Mouse (Mus musculus) liver, embryonic 16.5 days (tissue): Measurements from ENCODE around the gene Lrrc4. TPM values are rescaled to one million over a fixed set of nuclear protein-coding genes. Genes with fewer than 3 reads are reported as not detected.

ENCODE experiments used
- ATAC-seq: fragments of 200-750 bp; cut with Nextera tagmentation; 2 replicates; pipeline ENCODE4 v1.8.0; 2017; ENCODE audit warnings: low read depth, mild to moderate bottlenecking, moderate number of reproducible peaks, moderate library complexity
- H3K27ac ChIP-seq: fragments of 300-500 bp; sonication (generic); 2 replicates; pipeline ENCODE4 v1.5.1; 2014; ENCODE audit warnings: mild to moderate bottlenecking, low read length
- H3K27me3 ChIP-seq: fragments of 300-500 bp; sonication (generic); 2 replicates; pipeline ENCODE4 v1.6.1; 2014; ENCODE audit warnings: low read depth, low read length, mixed read lengths; ENCODE audit not compliant: control insufficient read depth, insufficient read depth
- H3K36me3 ChIP-seq: fragments of 300-500 bp; sonication (generic); 2 replicates; pipeline ENCODE4 v1.6.1; 2014; ENCODE audit warnings: mild to moderate bottlenecking; ENCODE audit not compliant: control insufficient read depth, insufficient read depth
- H3K4me1 ChIP-seq: fragments of 300-500 bp; sonication (generic); 2 replicates; pipeline ENCODE4 v1.6.1; 2014; ENCODE audit warnings: low read depth, low read length, mixed read lengths; ENCODE audit not compliant: control insufficient read depth
- H3K4me2 ChIP-seq: fragments of 300-500 bp; sonication (generic); 2 replicates; pipeline ENCODE4 v1.6.1; 2014; ENCODE audit warnings: low read depth, low read length, mixed read lengths
- H3K4me3 ChIP-seq: fragments of 300-500 bp; sonication (generic); 2 replicates; pipeline ENCODE4 v1.5.1; 2014; ENCODE audit warnings: low read depth, mild to moderate bottlenecking, low read length
- H3K9ac ChIP-seq: fragments of 300-500 bp; sonication (generic); 2 replicates; pipeline ENCODE4 v1.6.1; 2014; ENCODE audit warnings: low read depth, low read length
- H3K9me3 ChIP-seq: fragments of 300-500 bp; sonication (generic); replicated peaks from 2 replicates; pipeline ENCODE4 v1.6.1; 2016; ENCODE audit warnings: low read length; ENCODE audit not compliant: control insufficient read depth
- WGBS: fragments of 180-500 bp; shearing (Covaris S2); extraction: QIAGEN DNeasy Blood & Tissue Kit; methylation state at CpG from one replicate; pipeline ENCODE4 v1.1.7; 2014; ENCODE audit not compliant: insufficient replicate concordance; 5-methylcytosine and 5-hydroxymethylcytosine counted together
- polyA plus RNA-seq: library from polyadenylated mRNA; unstranded; fragments of >200 nt; fragmentation: Nextera tagmentation; extraction: Ambion mirVana; gene quantifications from 2 replicates; pipeline ENCODE4 v1.2.1, GENCODE M21; 2015

Gene Lrrc4
- polyA plus RNA-seq, 1 experiment from 2014 or later: 0.11 TPM

- no peaks in the 10 kb centered on the region for H3K4me1 ChIP-seq
- H3K9me3 ChIP-seq: no peaks in the 10 kb centered on the region
- no peak overlapping the region for H3K9ac ChIP-seq
- H3K27me3 ChIP-seq: no peaks in the 10 kb centered on the region
- 71% methylated on average over 4 of the region's 4 CpGs for WGBS
- ATAC-seq: no peak
- no peak overlapping the region for H3K4me3 ChIP-seq
- no peak overlapping the region for H3K27ac ChIP-seq
- H3K4me2 ChIP-seq: no peak overlapping the region
- no peaks in the 10 kb centered on the region for H3K36me3 ChIP-seq
Measured at GRCm38 (mm10) chr6:28783082-28783647, 48.4 kb downstream of the Lrrc4 start.

DNA sequence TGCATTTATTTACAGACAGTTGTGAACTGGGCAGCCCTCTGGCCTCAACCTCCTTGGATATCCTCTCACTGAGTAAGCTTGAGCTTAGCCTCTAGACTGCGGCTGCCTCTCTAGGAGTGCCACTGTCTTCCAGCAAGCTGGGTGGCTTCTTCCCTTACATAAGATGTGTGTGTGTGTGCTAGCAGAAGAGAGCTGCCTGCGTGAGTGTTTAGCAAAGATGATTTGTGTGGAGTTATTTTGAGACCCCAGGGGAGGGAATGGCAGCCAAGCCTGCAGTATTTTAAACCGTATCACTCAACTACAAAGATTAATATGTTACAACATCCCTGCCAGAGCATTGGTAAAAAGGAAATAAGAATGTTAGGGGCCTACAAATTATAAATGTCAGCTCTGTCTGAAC is 49.9 kb downstream of the Lrrc4 start:
- Histone ChIP-seq H3K4me3 (no peak overlapping the region), H3K27ac (no peak overlapping the region), H3K36me3 (no peaks in the 10 kb centered on the region), H3K27me3 (no peaks in the 10 kb centered on the region), H3K4me1 (no peaks in the 10 kb centered on the region), H3K9me3 (no peaks in the 10 kb centered on the region), H3K4me2 (no peak overlapping the region), H3K9ac (no peak overlapping the region)
- ATAC-seq: no peak
- 70% methylated on average over 3 of the region's 3 CpGs for WGBS

DNA sequence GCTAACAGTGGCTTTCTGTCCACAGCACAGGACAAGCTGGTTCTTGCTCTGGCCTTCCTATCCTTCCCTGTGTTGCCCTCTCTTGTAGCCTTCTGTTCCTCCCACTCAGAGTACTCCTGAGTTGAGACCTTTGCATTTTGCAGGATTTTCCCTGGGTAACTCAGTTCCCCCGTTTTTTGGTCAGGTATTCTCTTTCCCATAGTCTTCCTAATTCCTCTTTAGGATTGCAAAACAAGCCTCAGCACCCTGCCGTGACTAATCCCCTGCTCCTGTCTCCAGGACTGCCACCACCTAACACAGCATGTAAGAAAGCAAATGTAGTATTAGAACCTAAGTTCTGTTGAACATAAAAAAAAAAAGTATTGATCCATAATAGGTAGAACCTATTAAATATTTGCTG is 60.2 kb downstream of the Lrrc4 start:
- Histone ChIP-seq H3K4me3 (no peak overlapping the region), H3K4me2 (no peak overlapping the region), H3K36me3 (no peaks in the 10 kb centered on the region), H3K4me1 (no peaks in the 10 kb centered on the region), H3K27me3 (no peaks in the 10 kb centered on the region), H3K27ac (no peak overlapping the region), H3K9me3 (no peaks in the 10 kb centered on the region), H3K9ac (no peak overlapping the region)
- no peak for ATAC-seq
- 43% methylated on average over 2 of the region's 2 CpGs for WGBS

- no peak overlapping the region for H3K4me3 ChIP-seq
- no peaks in the 10 kb centered on the region for H3K4me1 ChIP-seq
- 78% methylated on average over 6 of the region's 6 CpGs for WGBS
- H3K36me3 ChIP-seq: no peaks in the 10 kb centered on the region
- ATAC-seq: peak; percentile 68
- no peaks in the 10 kb centered on the region for H3K27me3 ChIP-seq
- no peaks in the 10 kb centered on the region for H3K9me3 ChIP-seq
- no peak overlapping the region for H3K27ac ChIP-seq
- no peak overlapping the region for H3K9ac ChIP-seq
- H3K4me2 ChIP-seq: no peak overlapping the region
Measured at GRCm38 (mm10) chr6:28767891-28768481, 63.6 kb downstream of the Lrrc4 start.

DNA sequence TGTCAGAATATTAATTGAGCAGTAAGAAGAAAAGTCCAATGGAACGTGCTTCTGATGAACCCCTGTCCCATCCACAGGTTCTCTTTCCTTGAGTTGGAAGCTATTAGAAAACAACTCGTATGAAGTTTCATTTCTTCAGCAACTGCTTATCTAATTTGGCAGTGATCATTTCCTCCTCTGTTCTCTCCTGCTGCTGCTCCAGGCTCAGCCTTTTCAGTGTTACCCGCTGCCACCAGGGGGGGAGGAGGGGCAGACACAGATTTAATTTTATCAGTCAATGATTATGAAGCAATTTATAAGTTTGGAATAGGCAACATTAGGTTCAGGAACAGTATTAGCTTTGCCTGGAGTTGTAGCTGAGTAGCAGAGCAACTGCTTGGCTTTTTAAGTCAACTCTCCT is 64.9 kb downstream of the Lrrc4 start:
- Histone ChIP-seq H3K9ac (no peak overlapping the region), H3K4me1 (no peaks in the 10 kb centered on the region), H3K4me3 (no peak overlapping the region), H3K9me3 (no peaks in the 10 kb centered on the region), H3K4me2 (no peak overlapping the region), H3K27me3 (no peaks in the 10 kb centered on the region), H3K27ac (no peak overlapping the region), H3K36me3 (no peaks in the 10 kb centered on the region)
- WGBS: 44% methylated on average over 3 of the region's 3 CpGs
- ATAC-seq: no peak

DNA sequence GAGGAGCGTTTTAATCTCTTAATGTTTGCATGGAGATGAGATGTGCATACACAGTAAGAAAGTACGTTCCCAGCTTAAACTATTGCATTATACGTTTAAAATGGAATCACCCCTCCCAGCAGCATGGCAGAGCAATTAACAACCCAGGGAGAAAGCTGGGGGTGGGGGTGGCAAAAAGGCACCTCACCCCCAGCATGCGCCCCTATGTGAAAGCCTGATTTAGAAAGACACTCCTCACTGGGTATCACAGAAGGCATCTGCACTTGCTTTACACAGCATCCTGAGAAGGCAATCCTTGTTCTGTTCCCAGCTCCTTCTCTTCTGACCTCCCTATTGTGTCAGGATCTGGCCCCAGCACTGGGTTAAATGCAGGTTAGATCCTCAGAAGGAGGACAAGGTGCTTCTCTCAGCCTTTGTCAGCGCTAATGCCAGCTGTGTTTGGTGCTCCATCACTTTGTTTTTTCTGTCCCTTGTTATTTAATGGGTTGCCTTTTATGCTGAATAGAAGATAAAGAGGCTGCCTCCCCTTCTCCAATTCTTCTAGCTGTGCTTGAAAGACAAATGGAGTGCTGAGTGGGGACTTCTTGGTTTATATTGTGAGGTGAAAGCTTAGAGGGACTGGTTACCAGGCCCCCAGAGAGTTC is 69.3 kb downstream of the Lrrc4 start:
- ATAC-seq: no peak
- WGBS: 68% methylated on average over 5 of the region's 5 CpGs
- H3K9me3 ChIP-seq: no peaks in the 10 kb centered on the region
- no peak overlapping the region for H3K27ac ChIP-seq
- no peaks in the 10 kb centered on the region for H3K4me1 ChIP-seq
- H3K4me3 ChIP-seq: no peak overlapping the region
- H3K36me3 ChIP-seq: no peaks in the 10 kb centered on the region
- H3K9ac ChIP-seq: no peak overlapping the region
- no peaks in the 10 kb centered on the region for H3K27me3 ChIP-seq
- H3K4me2 ChIP-seq: no peak overlapping the region

DNA sequence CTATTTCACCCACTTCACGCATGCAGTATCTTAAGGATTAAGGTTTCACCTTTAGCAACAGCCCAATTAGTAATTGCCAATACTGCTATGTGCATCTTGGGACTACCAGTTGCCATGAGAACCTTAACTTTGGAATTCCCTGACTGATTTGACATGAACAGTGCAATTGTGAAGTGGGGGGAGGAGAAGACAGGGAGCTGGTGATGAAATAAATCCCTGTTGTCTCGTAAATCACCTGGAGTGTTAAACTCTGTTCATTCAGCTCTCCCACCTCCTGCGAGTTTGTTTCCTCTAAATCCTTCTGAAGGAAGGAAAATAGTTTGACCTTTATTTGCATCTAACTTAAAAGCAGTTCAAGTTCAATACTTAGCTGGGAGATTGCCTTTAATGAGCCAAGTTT is 69.8 kb downstream of the Lrrc4 start:
- ATAC-seq: no peak
- Histone ChIP-seq H3K4me2 (no peak overlapping the region), H3K27me3 (no peaks in the 10 kb centered on the region), H3K36me3 (no peaks in the 10 kb centered on the region), H3K27ac (no peak overlapping the region), H3K9ac (no peak overlapping the region), H3K4me3 (no peak overlapping the region), H3K9me3 (no peaks in the 10 kb centered on the region), H3K4me1 (no peaks in the 10 kb centered on the region)
- WGBS: 67% methylated on average over 3 of the region's 3 CpGs

- no peaks in the 10 kb centered on the region for H3K9me3 ChIP-seq
- H3K27me3 ChIP-seq: no peaks in the 10 kb centered on the region
- H3K27ac ChIP-seq: peak overlapping the region; percentile 57
- H3K4me3 ChIP-seq: no peak overlapping the region
- peaks cover 3% of the 10 kb centered on the region; the same call in 1 of the 2 replicates for H3K4me1 ChIP-seq
- ATAC-seq: peak; percentile 75
- H3K9ac ChIP-seq: no peak overlapping the region
- 68% methylated on average over 4 of the region's 4 CpGs for WGBS
- no peaks in the 10 kb centered on the region; the same call in 1 of the 2 replicates for H3K36me3 ChIP-seq
- no peak overlapping the region for H3K4me2 ChIP-seq
Measured at GRCm38 (mm10) chr6:28758293-28758692, 73.3 kb downstream of the Lrrc4 start.

- ATAC-seq: no peak
- Histone ChIP-seq H3K4me3 (no peak overlapping the region), H3K27me3 (no peaks in the 10 kb centered on the region), H3K9ac (no peak overlapping the region), H3K4me1 (peaks cover 3% of the 10 kb centered on the region; the same call in 1 of the 2 replicates), H3K4me2 (no peak overlapping the region), H3K9me3 (no peaks in the 10 kb centered on the region), H3K27ac (no peak overlapping the region), H3K36me3 (no peaks in the 10 kb centered on the region; the same call in 1 of the 2 replicates)
- 81% methylated on average over 10 of the region's 10 CpGs for WGBS
Measured at GRCm38 (mm10) chr6:28756306-28757018, 75.1 kb downstream of the Lrrc4 start.
